Mouse (Mus musculus): Measurements from ENCODE around the gene Numa1.
A peak's percentile ranks its signal among the peaks of the same experiment; 100 is the strongest.
"Not testable (repeated sequence)": the region's sequence is repeated elsewhere in the genome, so short reads cannot be mapped to it uniquely, and the experiment has no call there.

Numa1 gene

GRCm38 (mm10) chr7:101985081-101985480 is 51.2 kb downstream of the Numa1 start:
- no peak for DNase-seq (ENCODE audit: low spot score)

GRCm38 (mm10) chr7:101994241-101994640 is 60.3 kb downstream of the Numa1 start:
- no peak for DNase-seq (ENCODE audit: low spot score)

GRCm38 (mm10) chr7:101998194-101998927 is 64.5 kb downstream of the Numa1 start:
- peak; percentile 84 for DNase-seq (ENCODE audit: low spot score)

GRCm38 (mm10) chr7:101999461-102000151 is 65.7 kb downstream of the Numa1 start:
- no peak for DNase-seq (ENCODE audit: low spot score)

GRCm38 (mm10) chr7:102000296-102000695 is 66.4 kb downstream of the Numa1 start:
- DNase-seq (ENCODE audit: low spot score), result no peak

GRCm38 (mm10) chr7:102000921-102001630 is 67.2 kb downstream of the Numa1 start:
- peak; percentile 43 for DNase-seq (ENCODE audit: low spot score)

- no peak for DNase-seq (ENCODE audit: low spot score)
Observed at GRCm38 (mm10) chr7:102006520-102006919, 72.6 kb downstream of the Numa1 start.

- no peak for DNase-seq (ENCODE audit: low spot score)
Observed at GRCm38 (mm10) chr7:102011855-102012254, 77.9 kb downstream of the Numa1 start.

- no peak for DNase-seq (ENCODE audit: low spot score)
Observed at GRCm38 (mm10) chr7:102013416-102013815, 79.5 kb downstream of the Numa1 start.

GRCm38 (mm10) chr7:102014995-102015394 is 81.1 kb downstream of the Numa1 start:
- no peak for DNase-seq (ENCODE audit: low spot score)

- DNase-seq (ENCODE audit: low spot score), result no peak
Observed at GRCm38 (mm10) chr7:102016936-102017335, 83.0 kb downstream of the Numa1 start.

- no peak for DNase-seq (ENCODE audit: low spot score)
Observed at GRCm38 (mm10) chr7:102017452-102017851, 83.5 kb downstream of the Numa1 start.

- no peak for DNase-seq (ENCODE audit: low spot score)
Observed at GRCm38 (mm10) chr7:102018034-102018433, 84.1 kb downstream of the Numa1 start.

GRCm38 (mm10) chr7:102018590-102018989 is 84.7 kb downstream of the Numa1 start, which contains the start of gene Il18bp:
Gene Il18bp (minus strand): TSS chr7:102018690.
- DNase-seq (ENCODE audit: low spot score), result no peak

GRCm38 (mm10) chr7:102019362-102019761 is 85.5 kb downstream of the Numa1 start:
- no peak for DNase-seq (ENCODE audit: low spot score)

- not testable (repeated sequence) for DNase-seq (ENCODE audit: low spot score)
Observed at GRCm38 (mm10) chr7:102020934-102021333, 87.0 kb downstream of the Numa1 start.

- DNase-seq (ENCODE audit: low spot score), result no peak
Observed at GRCm38 (mm10) chr7:102023821-102024220, 89.9 kb downstream of the Numa1 start.

- no peak for DNase-seq (ENCODE audit: low spot score)
Observed at GRCm38 (mm10) chr7:102025187-102026119, 91.5 kb downstream of the Numa1 start.

GRCm38 (mm10) chr7:102034904-102035303 is 101.0 kb downstream of the Numa1 start:
- no peak for DNase-seq (ENCODE audit: low spot score)

- DNase-seq (ENCODE audit: low spot score), result no peak
Observed at GRCm38 (mm10) chr7:102035534-102035933, 101.6 kb downstream of the Numa1 start.

- no peak for DNase-seq (ENCODE audit: low spot score)
Observed at GRCm38 (mm10) chr7:102037318-102037717, 103.4 kb downstream of the Numa1 start.

- no peak for DNase-seq (ENCODE audit: low spot score)
Observed at GRCm38 (mm10) chr7:102042314-102042713, 108.4 kb downstream of the Numa1 start.
